Mouse (Mus musculus): ENCODE results near the gene Clrn2. TPM values are rescaled to one million over a fixed set of nuclear protein-coding genes. Genes with fewer than 3 reads are reported as not detected.

The Clrn2 gene
- total and polyA plus RNA-seq, 2 experiments from 2014 or later, result not detected

- Histone ChIP-seq H3K4me1 (ENCODE audit: control insufficient read depth, insufficient read depth) (no peaks in the 10 kb centered on the region), H3K27me3 (ENCODE audit: control insufficient read depth, insufficient read depth, low read length) (no peaks in the 10 kb centered on the region), H3K9ac (replicated peaks; ENCODE audit: low read depth, low read length) (no peak overlapping the region), H3K9me3 (replicated peaks; ENCODE audit: control insufficient read depth, low read length) (no peaks in the 10 kb centered on the region), H3K36me3 (replicated peaks; ENCODE audit: control insufficient read depth, insufficient read depth, low read length) (peaks cover 65% of the 10 kb centered on the region), H3K4me2 (ENCODE audit: low read depth, low read length) (no peak overlapping the region), H3K27ac (ENCODE audit: low read depth) (no peak overlapping the region), H3K4me3 (ENCODE audit: low read depth, low read length) (no peak overlapping the region)
- 82% methylated on average over 14 of the region's 14 CpGs for WGBS
- DNase-seq (ENCODE audit: low spot score) (no peak), ATAC-seq (ENCODE audit: insufficient read depth, low read depth) (no peak)
- no peak for TF ChIP-seq CTCF (IDR thresholded peaks at IDR 0.05; ENCODE audit: low read depth)
These were observed 17.3 kb upstream of the Clrn2 start for GRCm38 (mm10) chr5:45435967-45436950.

GRCm38 (mm10) chr5:45437826-45438225, 15.7 kb upstream of the Clrn2 start:
- no peak for ATAC-seq (ENCODE audit: insufficient read depth, low read depth)
- TF ChIP-seq CTCF (IDR thresholded peaks at IDR 0.05; ENCODE audit: low read depth) (no peak), EP300 (IDR thresholded peaks at IDR 0.05; ENCODE audit: low read depth) (no peak)
- 62% methylated on average over 4 of the region's 4 CpGs for WGBS

GRCm38 (mm10) chr5:45438301-45438700, 15.2 kb upstream of the Clrn2 start:
- H3K36me3 ChIP-seq (replicated peaks; ENCODE audit: control insufficient read depth, insufficient read depth, low read length), result peaks cover 69% of the 10 kb centered on the region
- no peak overlapping the region for H3K4me3 ChIP-seq (ENCODE audit: low read depth, low read length)
- H3K27ac ChIP-seq (ENCODE audit: low read depth), result no peak overlapping the region
- ATAC-seq (ENCODE audit: insufficient read depth, low read depth) (no peak), DNase-seq (ENCODE audit: low spot score) (no peak)
- no peaks in the 10 kb centered on the region for H3K9me3 ChIP-seq (replicated peaks; ENCODE audit: control insufficient read depth, low read length)
- no peaks in the 10 kb centered on the region for H3K27me3 ChIP-seq (ENCODE audit: control insufficient read depth, insufficient read depth, low read length)
- H3K9ac ChIP-seq (replicated peaks; ENCODE audit: low read depth, low read length), result no peak overlapping the region
- no peak overlapping the region for H3K4me2 ChIP-seq (ENCODE audit: low read depth, low read length)
- no peak for TF ChIP-seq EP300 (IDR thresholded peaks at IDR 0.05; ENCODE audit: low read depth)
- TF ChIP-seq CTCF (IDR thresholded peaks at IDR 0.05; ENCODE audit: low read depth), result no peak
- 78% methylated on average over 8 of the region's 8 CpGs for WGBS
- H3K4me1 ChIP-seq (ENCODE audit: control insufficient read depth, insufficient read depth), result no peaks in the 10 kb centered on the region

More at GRCm38 (mm10) chr5:45437826-45438225, 15.7 kb upstream of the Clrn2 start:
- no peak for DNase-seq (ENCODE audit: low spot score)
- Histone ChIP-seq H3K36me3 (replicated peaks; ENCODE audit: control insufficient read depth, insufficient read depth, low read length) (peaks cover 70% of the 10 kb centered on the region), H3K4me3 (ENCODE audit: low read depth, low read length) (no peak overlapping the region), H3K4me2 (ENCODE audit: low read depth, low read length) (no peak overlapping the region), H3K27me3 (ENCODE audit: control insufficient read depth, insufficient read depth, low read length) (no peaks in the 10 kb centered on the region), H3K27ac (ENCODE audit: low read depth) (no peak overlapping the region), H3K9ac (replicated peaks; ENCODE audit: low read depth, low read length) (no peak overlapping the region), H3K9me3 (replicated peaks; ENCODE audit: control insufficient read depth, low read length) (no peaks in the 10 kb centered on the region), H3K4me1 (ENCODE audit: control insufficient read depth, insufficient read depth) (no peaks in the 10 kb centered on the region)

- Histone ChIP-seq H3K36me3 (replicated peaks; ENCODE audit: control insufficient read depth, insufficient read depth, low read length) (peaks cover 64% of the 10 kb centered on the region), H3K27ac (ENCODE audit: low read depth) (no peak overlapping the region), H3K9ac (replicated peaks; ENCODE audit: low read depth, low read length) (no peak overlapping the region), H3K27me3 (ENCODE audit: control insufficient read depth, insufficient read depth, low read length) (no peaks in the 10 kb centered on the region), H3K4me3 (ENCODE audit: low read depth, low read length) (no peak overlapping the region), H3K4me2 (ENCODE audit: low read depth, low read length) (no peak overlapping the region), H3K4me1 (ENCODE audit: control insufficient read depth, insufficient read depth) (no peaks in the 10 kb centered on the region), H3K9me3 (replicated peaks; ENCODE audit: control insufficient read depth, low read length) (no peaks in the 10 kb centered on the region)
- ATAC-seq (ENCODE audit: insufficient read depth, low read depth) (peak; percentile 30; the same call in 1 of the 2 replicates), DNase-seq (ENCODE audit: low spot score) (no peak)
- TF ChIP-seq EP300 (IDR thresholded peaks at IDR 0.05; ENCODE audit: low read depth) (no peak), CTCF (IDR thresholded peaks at IDR 0.05; ENCODE audit: low read depth) (no peak)
- 28% methylated on average over 3 of the region's 3 CpGs for WGBS
These were observed 12.4 kb upstream of the Clrn2 start for GRCm38 (mm10) chr5:45441124-45441523.

- WGBS, result 76% methylated on average over 3 of the region's 3 CpGs
- ATAC-seq (ENCODE audit: insufficient read depth, low read depth), result no peak
- Histone ChIP-seq H3K4me1 (ENCODE audit: control insufficient read depth, insufficient read depth) (no peaks in the 10 kb centered on the region), H3K9ac (replicated peaks; ENCODE audit: low read depth, low read length) (no peak overlapping the region), H3K9me3 (replicated peaks; ENCODE audit: control insufficient read depth, low read length) (no peaks in the 10 kb centered on the region), H3K27me3 (ENCODE audit: control insufficient read depth, insufficient read depth, low read length) (no peaks in the 10 kb centered on the region), H3K4me2 (ENCODE audit: low read depth, low read length) (no peak overlapping the region), H3K36me3 (replicated peaks; ENCODE audit: control insufficient read depth, insufficient read depth, low read length) (peaks cover 65% of the 10 kb centered on the region), H3K4me3 (ENCODE audit: low read depth, low read length) (no peak overlapping the region), H3K27ac (ENCODE audit: low read depth) (no peak overlapping the region)
- DNase-seq (ENCODE audit: low spot score), result no peak
- TF ChIP-seq CTCF (IDR thresholded peaks at IDR 0.05; ENCODE audit: low read depth) (no peak), EP300 (IDR thresholded peaks at IDR 0.05; ENCODE audit: low read depth) (no peak)
These were observed 11.8 kb upstream of the Clrn2 start for GRCm38 (mm10) chr5:45441745-45442144.

Measured in heart, postnatal 0 days (tissue).